Mouse (Mus musculus) hindbrain, embryonic 11.5 days (tissue): ENCODE data around the gene Lmntd1. TPM values are rescaled to one million over a fixed set of nuclear protein-coding genes. Genes with fewer than 3 reads are reported as not detected.

Experiments used
- ATAC-seq: fragments of 200-750 bp; cut with Nextera tagmentation; 2 replicates; pipeline ENCODE4 v1.8.0; 2017; ENCODE audit warnings: mild to moderate bottlenecking, moderate TSS enrichment, moderate library complexity; ENCODE audit not compliant: low FRiP score
- DNase-seq: peaks from one replicate; pipeline ENCODE4 v3.0.0-alpha.2; 2015; ENCODE audit warnings: low spot score
- H3K27ac ChIP-seq: fragments of 300-500 bp; sonication (generic); 2 replicates; pipeline ENCODE4 v1.5.1; 2014; ENCODE audit warnings: mild to moderate bottlenecking, low read depth, low read length
- H3K27me3 ChIP-seq: fragments of 300-500 bp; sonication (generic); 2 replicates; pipeline ENCODE4 v1.6.1; 2014; ENCODE audit warnings: mild to moderate bottlenecking, low read length, moderate library complexity, mixed read lengths; ENCODE audit not compliant: control insufficient read depth, insufficient read depth
- H3K36me3 ChIP-seq: fragments of 300-500 bp; sonication (generic); 2 replicates; pipeline ENCODE4 v1.6.1; 2014; ENCODE audit warnings: mild to moderate bottlenecking, low read length, moderate library complexity, mixed read lengths; ENCODE audit not compliant: control insufficient read depth, insufficient read depth
- H3K4me1 ChIP-seq: fragments of 300-500 bp; sonication (generic); replicated peaks from 2 replicates; pipeline ENCODE4 v1.6.1; 2014; ENCODE audit warnings: low read length, mixed read lengths; ENCODE audit not compliant: control insufficient read depth, insufficient read depth
- H3K4me2 ChIP-seq: fragments of 300-500 bp; sonication (generic); replicated peaks from 2 replicates; pipeline ENCODE4 v1.6.1; 2014; ENCODE audit warnings: mild to moderate bottlenecking, low read depth, low read length
- H3K4me3 ChIP-seq: fragments of 300-500 bp; sonication (generic); 2 replicates; pipeline ENCODE4 v1.5.1; 2014; ENCODE audit warnings: low read depth, low read length
- H3K9ac ChIP-seq: fragments of 300-500 bp; sonication (generic); 2 replicates; pipeline ENCODE4 v1.6.1; 2014; ENCODE audit warnings: low read depth, low read length
- H3K9me3 ChIP-seq: fragments of 300-500 bp; sonication (generic); 2 replicates; pipeline ENCODE4 v1.6.1; 2016; ENCODE audit warnings: low read length; ENCODE audit not compliant: control insufficient read depth
- WGBS: fragments of 180-500 bp; shearing (Covaris S2); extraction: QIAGEN DNeasy Blood & Tissue Kit; methylation state at CpG from one replicate; pipeline ENCODE4 v1.1.7; 2014; 5-methylcytosine and 5-hydroxymethylcytosine counted together
- polyA plus RNA-seq: library from polyadenylated mRNA; unstranded; fragments of >200 nt; fragmentation: Nextera tagmentation; extraction: Ambion mirVana; gene quantifications from 2 replicates; pipeline ENCODE4 v1.2.1, GENCODE M21; 2014

The Lmntd1 gene
- polyA plus RNA-seq, 1 experiment from 2014 or later, result not detected

DNA sequence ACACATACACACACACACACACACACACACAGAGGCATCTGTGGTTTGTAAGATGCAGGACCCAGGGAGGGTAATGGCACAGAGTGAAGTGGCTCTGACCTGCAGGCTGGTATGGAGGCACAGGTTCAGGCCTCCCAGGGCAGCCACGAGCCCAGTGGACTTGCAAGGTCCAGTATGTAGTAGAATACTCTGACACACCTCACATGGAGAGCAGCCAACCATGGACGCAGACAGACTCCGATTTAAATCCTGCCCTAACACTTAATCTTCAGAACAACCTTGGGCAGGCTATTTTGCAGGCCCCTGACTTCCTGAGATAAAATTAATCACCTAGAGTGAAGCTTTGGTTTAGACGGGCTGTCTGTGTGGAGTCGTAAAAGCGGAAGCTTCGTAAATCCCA, 20.1 kb downstream of the Lmntd1 start:
- no peak overlapping the region for H3K9ac ChIP-seq
- no peaks in the 10 kb centered on the region for H3K9me3 ChIP-seq
- no peak overlapping the region for H3K4me2 ChIP-seq
- H3K27me3 ChIP-seq, result no peaks in the 10 kb centered on the region
- WGBS, result 82% methylated on average over 7 of the region's 7 CpGs
- H3K4me3 ChIP-seq, result no peak overlapping the region
- no peak overlapping the region for H3K27ac ChIP-seq
- ATAC-seq (no peak), DNase-seq (no peak)
- H3K4me1 ChIP-seq, result no peaks in the 10 kb centered on the region
- no peaks in the 10 kb centered on the region for H3K36me3 ChIP-seq

DNA sequence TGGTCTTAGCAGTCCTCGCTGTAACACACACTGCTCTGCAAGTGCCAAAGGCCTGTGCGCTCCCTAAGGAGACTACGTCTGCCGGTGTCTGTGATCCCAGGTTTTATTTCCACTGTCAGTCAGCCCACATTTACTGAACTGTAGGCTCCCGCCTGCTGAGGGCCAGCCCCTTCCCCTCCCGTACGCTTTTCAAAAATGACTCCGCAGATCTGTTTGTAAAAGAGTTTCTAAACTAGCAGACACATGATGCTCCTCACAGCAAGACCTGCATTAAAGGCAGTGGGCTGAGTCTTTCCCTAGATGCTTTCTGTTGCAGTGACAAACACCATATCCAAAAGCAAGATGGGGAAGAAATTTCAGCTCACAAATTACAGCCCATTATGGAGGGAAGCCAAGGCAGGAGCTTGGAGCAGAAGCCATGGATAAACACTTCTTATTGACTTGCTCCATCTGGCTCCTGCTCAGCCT, 21.6 kb downstream of the Lmntd1 start:
- no peak for DNase-seq
- Histone ChIP-seq H3K36me3 (no peaks in the 10 kb centered on the region), H3K4me1 (no peaks in the 10 kb centered on the region), H3K4me3 (no peak overlapping the region), H3K9me3 (no peaks in the 10 kb centered on the region), H3K9ac (no peak overlapping the region), H3K27me3 (no peaks in the 10 kb centered on the region), H3K27ac (no peak overlapping the region), H3K4me2 (no peak overlapping the region)
- 55% methylated on average over 8 of the region's 8 CpGs for WGBS
- no peak for ATAC-seq

DNA sequence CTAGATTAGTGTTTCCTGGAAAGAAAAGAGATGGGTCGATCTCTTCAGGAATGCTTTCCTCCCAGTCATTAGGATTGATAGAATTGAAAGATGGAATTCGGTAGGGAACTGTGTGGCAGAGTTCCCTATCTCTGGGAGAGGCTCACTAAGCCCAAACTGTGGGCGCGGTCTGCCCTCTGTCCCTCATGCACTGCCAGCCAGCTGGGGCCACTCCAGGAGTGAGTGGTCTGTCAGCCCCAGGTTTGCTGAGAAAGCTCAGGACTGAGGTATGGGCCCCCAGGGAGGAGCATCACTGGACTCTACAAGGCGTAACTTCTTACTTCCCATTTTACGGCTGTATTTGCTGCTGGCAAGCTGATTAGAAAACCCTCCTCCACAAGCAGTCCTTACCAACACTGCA, 22.1 kb downstream of the Lmntd1 start:
- WGBS, result 69% methylated on average over 6 of the region's 6 CpGs
- H3K9ac ChIP-seq, result no peak overlapping the region
- DNase-seq, result no peak
- H3K4me2 ChIP-seq, result no peak overlapping the region
- H3K4me1 ChIP-seq, result no peaks in the 10 kb centered on the region
- no peak for ATAC-seq
- H3K9me3 ChIP-seq, result no peaks in the 10 kb centered on the region
- no peaks in the 10 kb centered on the region for H3K27me3 ChIP-seq
- no peak overlapping the region for H3K27ac ChIP-seq
- H3K4me3 ChIP-seq, result no peak overlapping the region
- H3K36me3 ChIP-seq, result no peaks in the 10 kb centered on the region

DNA sequence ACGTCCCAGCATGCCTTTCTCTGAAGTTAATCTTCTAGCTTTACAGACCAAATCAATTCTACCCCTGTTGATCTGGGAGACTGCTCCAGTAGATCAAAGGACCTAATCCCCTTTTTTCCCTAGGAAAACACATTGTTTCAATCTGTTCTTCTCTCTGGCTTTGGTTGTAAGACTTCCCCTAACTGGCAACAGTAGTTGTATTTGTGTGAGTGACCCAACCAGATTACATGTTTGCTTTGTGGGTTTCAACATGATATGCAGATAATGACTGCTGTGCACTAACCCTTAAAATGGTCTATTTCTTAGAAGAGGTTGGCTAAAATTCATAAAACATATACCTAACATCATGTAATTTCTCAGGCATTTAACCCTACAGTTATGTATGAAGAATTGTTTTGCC, 22.5 kb downstream of the Lmntd1 start:
- no peak for DNase-seq
- no peaks in the 10 kb centered on the region for H3K4me1 ChIP-seq
- no peak for ATAC-seq
- no peak overlapping the region for H3K4me3 ChIP-seq
- H3K27ac ChIP-seq, result no peak overlapping the region
- 68% methylated on average over 1 of the region's 1 CpGs for WGBS
- no peaks in the 10 kb centered on the region for H3K27me3 ChIP-seq
- H3K4me2 ChIP-seq, result no peak overlapping the region
- H3K36me3 ChIP-seq, result no peaks in the 10 kb centered on the region
- H3K9me3 ChIP-seq, result no peaks in the 10 kb centered on the region
- no peak overlapping the region for H3K9ac ChIP-seq

DNA sequence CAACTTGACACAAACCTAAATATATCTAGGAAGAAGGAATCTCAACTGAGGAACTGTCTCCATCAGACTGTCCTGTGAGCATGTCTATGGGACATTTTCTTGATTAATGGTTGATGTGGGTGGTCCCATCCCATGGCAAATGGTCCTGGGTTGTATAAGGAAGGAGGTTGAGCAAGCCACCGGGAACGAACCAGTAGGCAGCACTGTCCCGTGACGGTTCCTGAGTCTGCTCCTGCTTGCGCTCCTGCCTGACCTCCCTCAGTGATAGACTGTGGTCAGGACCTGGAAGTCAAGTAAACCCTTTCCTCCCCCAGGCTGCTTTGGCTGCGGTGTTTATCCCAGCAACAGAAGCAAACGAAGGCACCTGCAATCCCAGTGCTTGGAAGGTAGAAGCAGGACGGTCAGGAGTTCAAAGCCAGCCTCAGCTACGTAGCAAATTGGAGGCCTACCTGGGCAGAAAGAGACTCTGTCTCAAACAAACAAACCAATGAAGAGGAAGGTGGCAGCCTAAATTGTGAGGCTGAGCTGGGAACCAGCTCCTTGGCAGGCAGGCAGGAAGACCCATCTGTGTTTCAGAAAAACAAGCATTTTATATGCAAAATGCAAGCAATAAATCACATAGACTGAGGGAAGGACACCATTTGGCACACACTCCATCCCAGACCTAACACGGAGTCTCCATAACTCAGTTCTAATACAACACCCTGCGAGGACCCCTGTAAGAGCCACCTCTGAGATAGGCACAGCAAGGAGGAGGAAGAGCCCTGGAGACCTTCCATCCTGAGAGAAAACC, 23.4 kb downstream of the Lmntd1 start:
- 83% methylated on average over 11 of the region's 11 CpGs for WGBS
- no peaks in the 10 kb centered on the region for H3K9me3 ChIP-seq
- H3K4me2 ChIP-seq, result no peak overlapping the region
- no peak overlapping the region for H3K4me3 ChIP-seq
- DNase-seq, result no peak
- ATAC-seq, result no peak
- no peaks in the 10 kb centered on the region for H3K36me3 ChIP-seq
- no peak overlapping the region for H3K9ac ChIP-seq
- H3K4me1 ChIP-seq, result no peaks in the 10 kb centered on the region
- H3K27me3 ChIP-seq, result no peaks in the 10 kb centered on the region
- no peak overlapping the region for H3K27ac ChIP-seq

DNA sequence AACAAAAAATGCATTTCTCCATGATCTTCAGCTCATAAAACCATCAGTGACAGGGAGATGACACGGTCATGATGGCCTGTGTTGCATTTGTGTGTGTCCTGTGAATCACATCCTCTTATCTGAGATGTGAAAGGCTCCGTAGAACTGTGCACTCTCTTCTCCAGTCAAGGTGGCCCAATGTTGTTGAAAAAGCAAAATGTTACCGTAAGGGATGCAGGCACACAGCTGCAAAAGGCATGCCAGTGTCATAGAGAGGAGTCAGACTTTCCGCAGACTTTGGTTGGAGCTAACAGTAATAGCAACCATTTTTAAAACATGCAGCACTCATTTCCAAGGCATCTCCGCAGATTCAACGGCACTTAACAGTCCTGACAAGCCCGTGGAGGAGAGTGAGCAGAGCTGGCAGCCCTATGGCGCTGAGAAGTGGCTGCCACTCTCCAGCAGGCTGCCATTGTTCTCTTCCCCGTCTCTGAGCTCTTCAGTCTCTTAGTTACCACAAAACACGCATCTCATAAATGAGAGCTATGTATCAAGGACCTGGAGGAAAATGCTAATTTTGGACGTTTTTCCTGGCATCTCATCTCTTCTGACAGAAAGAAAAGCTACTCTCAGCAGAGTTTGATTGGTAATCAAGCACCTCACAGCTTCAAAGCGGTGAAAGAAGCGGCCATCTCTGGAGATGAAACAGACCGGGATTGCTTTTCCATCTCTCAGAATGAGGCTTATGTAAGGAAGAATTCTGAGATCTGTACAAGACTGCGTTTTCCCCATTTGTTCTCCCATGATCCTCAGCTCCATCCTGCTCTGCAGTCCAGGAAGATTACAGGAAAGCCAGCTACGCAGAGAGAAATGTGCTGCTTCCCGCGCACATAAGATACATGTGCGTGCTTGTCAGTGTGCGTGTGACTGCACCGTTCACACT, 28.8 kb downstream of the Lmntd1 start:
- H3K27ac ChIP-seq, result peak overlapping the region; percentile 30

DNA sequence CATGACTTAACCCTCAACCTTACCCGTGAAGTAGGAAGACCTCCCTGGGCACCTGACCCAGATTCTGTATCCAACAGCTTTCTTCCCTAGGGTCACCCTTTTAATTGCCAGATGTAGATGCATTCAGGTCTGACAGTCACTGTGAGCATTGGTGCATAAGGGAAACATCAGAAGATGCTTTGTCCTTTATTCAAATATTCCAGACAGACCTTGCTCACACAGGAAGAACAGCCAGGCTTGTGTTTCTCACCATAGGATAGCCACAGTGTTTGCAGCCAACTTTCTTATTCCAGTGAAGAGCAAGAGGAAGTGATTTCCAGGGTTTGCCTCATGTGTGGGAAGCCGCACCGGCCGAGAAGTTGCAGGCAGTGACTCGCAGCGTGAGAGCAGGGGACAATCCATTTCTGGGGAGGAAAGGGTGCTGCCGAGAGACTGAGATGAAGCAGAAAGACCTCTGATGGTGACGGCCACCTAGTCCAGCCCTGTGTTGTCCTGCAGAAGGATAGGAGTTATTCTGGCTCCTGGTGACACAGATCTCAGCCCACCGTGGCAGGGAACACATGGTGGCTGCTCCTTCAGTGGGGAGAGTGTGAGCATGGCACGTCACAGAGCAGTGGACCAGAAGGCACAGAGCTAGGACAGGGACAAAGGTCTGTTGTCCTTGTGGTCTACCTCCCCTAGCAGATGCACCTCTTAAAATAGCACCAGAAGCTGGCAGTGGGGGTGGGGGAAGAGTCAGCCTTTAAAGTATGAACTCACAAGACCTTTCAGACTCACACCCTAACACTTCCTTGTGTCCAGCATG, 32.6 kb downstream of the Lmntd1 start:
- H3K4me3 ChIP-seq, result no peak overlapping the region
- 75% methylated on average over 10 of the region's 10 CpGs for WGBS
- ATAC-seq (no peak), DNase-seq (no peak)
- H3K27me3 ChIP-seq, result no peaks in the 10 kb centered on the region
- H3K9me3 ChIP-seq, result no peaks in the 10 kb centered on the region
- 0 out of 2 replicates have a peak, but pooled peaks cover 2% of the 10 kb centered on the region for H3K4me1 ChIP-seq
- H3K27ac ChIP-seq, result no peak overlapping the region
- H3K36me3 ChIP-seq, result no peaks in the 10 kb centered on the region
- no peak overlapping the region for H3K9ac ChIP-seq
- no peak overlapping the region for H3K4me2 ChIP-seq

More for the DNA sequence above, 28.8 kb downstream of the Lmntd1 start:
- ATAC-seq (peak; percentile 63; the same call in 1 of the 2 replicates), DNase-seq (peak; percentile 39)
- Histone ChIP-seq H3K4me2 (no peak overlapping the region), H3K36me3 (no peaks in the 10 kb centered on the region), H3K4me1 (0 out of 2 replicates have a peak, but pooled peaks cover 2% of the 10 kb centered on the region), H3K27me3 (no peaks in the 10 kb centered on the region), H3K9me3 (no peaks in the 10 kb centered on the region), H3K4me3 (no peak overlapping the region), H3K9ac (peak overlapping the region; percentile 34; the same call in 1 of the 2 replicates)
- WGBS, result 71% methylated on average over 21 of the region's 21 CpGs

DNA sequence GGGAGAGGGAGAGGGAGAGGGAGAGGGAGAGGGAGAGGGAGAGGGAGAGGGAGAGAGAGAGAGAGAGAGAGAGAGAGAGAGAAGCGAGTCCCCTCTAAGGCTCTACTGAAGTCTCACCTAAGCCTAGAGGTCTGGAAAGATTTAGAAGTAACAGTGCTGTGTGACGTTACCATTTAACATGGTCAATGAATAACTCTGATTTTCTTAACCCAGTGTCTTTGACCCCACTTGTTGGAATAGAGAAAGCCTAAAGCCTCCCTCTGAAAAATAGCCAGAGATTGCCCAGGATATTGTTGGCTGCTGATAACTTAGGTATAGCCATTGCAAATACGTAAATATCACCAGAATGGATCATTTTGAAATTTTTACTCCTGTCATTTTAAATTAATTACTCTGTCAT, 34.4 kb downstream of the Lmntd1 start:
- Histone ChIP-seq H3K4me1 (0 out of 2 replicates have a peak, but pooled peaks cover 2% of the 10 kb centered on the region), H3K4me3 (no peak overlapping the region), H3K27me3 (no peaks in the 10 kb centered on the region), H3K27ac (no peak overlapping the region), H3K9me3 (no peaks in the 10 kb centered on the region), H3K9ac (no peak overlapping the region), H3K4me2 (no peak overlapping the region), H3K36me3 (no peaks in the 10 kb centered on the region)
- no peak for DNase-seq
- no peak for ATAC-seq
- WGBS, result 84% methylated on average over 3 of the region's 3 CpGs
